Mouse (Mus musculus) regulatory T cell (primary cell): ENCODE results near the gene Prim1.

Experiments used
- in situ Hi-C: fragments of 300-600 bp; cut with MboI, MseI; formaldehyde crosslinking; loops from one replicate; pipeline ENCODE4 v1.15.1; 2025; ENCODE audit warnings: high pct_unique_total_duplicates

Prim1 gene

DNA sequence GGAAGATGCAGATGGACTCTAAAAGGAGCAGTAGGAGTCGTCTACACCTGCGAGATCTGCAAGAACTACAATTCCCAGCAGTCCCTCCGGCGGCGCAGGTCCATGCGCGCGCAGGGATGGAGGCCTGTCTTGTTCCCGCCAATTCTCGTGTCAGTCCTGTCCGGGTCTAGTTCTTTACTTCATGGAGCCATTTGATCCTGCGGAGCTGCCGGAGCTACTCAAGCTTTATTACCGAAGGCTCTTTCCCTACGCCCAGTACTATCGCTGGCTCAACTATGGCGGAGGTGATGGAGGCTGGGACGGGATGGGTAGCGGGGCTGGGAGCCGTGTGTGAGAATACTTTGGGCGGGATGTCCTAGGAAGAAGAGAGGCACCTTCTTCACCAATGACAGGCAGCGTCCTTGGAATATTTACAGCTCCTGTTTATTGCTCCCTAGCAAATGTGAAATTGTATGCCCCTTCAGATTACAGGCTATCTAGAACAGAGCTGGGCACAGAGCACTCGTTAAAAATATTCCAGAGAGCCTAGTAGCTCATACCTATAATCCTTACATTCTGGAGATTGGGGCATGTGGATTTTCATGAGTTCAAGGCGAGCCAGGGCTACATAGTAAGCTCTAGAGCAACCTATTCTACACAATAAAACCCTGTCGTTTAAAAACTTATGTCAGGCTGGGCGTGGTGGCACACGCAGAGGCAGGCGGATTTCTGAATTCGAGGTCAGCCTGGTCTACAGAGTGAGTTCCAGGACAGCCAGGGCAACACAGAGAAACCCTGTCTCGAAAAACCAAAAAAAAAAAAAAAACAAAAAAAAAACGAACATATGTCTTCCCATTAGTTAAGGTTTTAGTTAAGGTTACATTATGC is at the start of gene Prim1:
TSS of gene Prim1 (plus strand) at position 101 of the 867 bp plus-strand sequence.
- in situ Hi-C loops, result no loop called here

DNA sequence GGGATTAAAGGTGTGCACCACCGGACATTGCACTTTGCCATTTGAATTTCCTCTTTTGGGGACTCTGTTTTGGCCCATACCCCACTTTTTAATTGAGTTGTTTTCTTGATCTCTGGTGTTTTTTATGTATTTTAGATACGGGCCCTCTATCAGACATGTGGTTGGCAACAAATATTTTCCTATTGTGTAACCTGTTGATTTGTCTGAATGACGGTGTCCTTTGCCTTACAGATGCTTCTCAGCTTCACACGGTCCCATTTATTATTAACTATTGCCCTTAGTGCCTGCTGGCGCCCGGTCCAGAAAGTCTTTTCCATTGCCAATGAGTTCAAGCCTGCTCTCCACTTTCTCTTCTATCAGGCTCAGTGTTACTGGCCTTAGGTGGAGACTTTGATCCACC is 48.5 kb upstream of the Prim1 start:
- in situ Hi-C loops, result no loop called here

DNA sequence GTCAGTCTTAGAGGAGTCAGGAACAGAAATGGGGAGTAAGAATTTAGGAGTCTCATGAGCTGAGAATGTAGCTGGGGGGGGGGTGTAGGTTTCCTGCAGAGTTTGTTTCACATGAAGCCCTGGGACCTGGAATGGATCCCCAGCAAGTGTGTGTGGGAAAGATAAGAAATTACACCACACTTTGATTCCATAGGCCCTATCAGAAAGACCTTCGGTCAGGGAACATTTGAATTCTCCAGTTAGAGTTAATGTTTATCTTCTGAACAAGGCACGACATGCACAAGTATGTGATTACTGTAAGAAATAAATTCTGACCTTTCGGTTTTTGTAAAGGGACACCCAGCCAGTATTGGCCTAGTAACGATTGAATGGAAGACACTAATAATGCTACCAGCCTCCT is 45.1 kb upstream of the Prim1 start:
- in situ Hi-C loops, result no loop called here

DNA sequence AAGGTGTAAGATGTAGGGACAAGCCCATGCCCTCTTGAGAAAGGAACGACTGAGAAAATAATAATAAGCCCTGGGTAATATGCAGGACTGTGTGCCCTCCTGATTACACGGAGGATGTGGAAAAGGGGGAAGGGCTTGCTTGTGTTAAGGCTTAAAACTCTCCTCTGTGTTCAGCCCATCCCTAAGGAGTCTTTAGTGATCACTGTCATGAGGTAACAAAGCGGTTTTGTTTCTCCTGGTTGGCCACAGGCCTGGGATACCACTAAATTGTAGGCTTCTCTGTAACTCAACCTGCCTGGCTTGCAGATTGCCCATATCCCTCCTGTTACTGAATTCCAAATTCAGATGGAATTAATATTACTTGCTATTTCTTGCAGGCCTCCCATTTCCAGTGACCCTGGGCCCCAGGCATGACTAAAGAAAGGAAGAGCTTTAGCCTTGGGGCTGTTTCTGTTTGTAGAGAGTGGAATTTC is 44.6 kb upstream of the Prim1 start:
- in situ Hi-C loops, result no loop called here

DNA sequence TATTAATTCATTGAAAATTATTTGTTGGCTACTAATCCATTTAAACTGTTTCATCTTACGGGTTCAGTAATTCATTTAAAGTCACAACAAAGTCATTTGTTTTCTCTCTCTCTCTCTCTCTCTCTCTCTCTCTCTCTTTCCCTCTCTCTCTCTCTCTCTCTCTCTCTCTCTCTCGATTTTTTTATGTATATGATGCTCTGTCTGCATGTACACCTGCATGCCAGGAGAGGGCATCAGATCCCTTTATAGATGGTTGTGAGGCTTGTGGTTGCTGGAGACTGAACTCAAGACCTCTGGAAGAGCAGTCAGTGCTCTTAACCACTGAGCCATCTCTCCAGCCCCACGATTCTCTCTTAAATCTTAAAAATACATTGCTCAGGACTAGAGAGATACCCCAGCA is 43.8 kb upstream of the Prim1 start:
- in situ Hi-C loops, result no loop called here

DNA sequence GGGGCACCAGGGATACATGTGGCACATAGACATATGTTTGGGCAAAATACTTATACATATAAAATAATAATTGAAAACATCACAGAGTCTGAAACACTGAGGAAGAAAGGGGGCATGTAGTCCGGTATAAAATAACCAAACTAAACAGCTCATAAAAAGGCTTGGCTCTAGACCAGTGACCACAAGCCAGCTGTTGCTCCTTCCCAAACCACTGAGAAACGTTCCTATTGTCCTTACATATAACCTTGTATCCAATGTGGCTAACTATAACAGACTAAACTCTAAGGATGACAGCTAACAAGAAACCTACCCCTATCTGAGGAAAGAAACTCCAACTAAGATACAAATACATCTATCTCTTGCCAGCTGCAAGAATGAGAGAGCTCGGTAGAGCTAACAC is 40.9 kb upstream of the Prim1 start:
- in situ Hi-C loops, result no loop called here

DNA sequence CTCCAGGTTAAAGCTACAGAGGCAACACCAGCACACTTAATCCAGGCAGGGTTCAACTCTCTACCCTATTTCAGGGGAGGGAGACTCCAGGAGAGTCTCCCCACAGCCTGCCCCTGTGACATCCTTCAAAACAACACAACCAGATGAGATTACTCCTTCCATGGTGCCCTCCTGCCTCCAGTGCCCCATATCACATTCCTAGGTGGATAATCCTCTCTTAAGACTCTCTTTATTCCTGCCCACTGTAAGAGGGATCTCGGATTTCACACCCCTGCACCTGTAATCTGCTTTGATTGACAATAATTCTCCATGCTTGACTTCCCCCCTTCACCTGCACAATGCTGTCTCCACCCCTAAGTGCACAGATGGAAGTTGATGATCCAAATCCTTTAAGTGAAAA is 39.5 kb upstream of the Prim1 start:
- in situ Hi-C loops, result no loop called here

DNA sequence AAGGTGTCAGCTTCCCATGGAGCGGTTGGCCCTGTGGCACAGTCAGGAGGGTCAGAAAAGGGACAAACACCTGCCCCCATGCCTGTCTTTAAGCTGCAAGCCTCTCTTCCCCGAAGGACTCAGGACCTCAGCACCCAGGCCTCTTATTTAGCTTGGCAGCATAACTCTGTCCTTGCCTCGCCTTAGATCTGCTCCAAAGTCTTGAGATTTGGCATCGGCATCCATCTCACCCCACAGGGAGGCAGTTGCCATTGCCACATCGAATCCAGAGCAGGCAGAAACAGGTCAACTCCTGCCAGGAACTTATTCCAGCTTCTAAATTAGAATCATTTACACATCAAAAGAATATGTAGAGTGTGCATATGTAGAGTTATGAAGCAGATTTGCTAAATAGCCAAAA is 30.3 kb upstream of the Prim1 start:
- in situ Hi-C loops, result no loop called here

DNA sequence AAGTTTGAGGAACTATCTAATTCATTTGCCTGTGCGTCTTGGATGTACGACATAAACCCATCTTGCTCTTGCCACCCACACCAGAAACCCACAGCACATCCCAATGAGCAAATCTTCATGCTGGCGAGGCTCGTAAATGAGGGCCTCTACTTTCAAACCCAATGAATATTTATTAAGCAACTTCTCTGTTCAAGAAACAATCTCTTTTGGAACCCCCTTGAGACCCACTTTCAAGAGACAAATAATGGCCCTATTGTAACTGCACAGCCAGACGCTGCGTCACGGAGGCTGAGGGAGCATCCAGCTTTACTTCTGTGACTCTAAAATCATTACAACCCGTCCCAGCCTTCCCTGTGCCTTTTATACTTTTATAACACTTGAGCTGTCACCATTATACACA is 29.4 kb upstream of the Prim1 start:
- in situ Hi-C loops, result no loop called here

DNA sequence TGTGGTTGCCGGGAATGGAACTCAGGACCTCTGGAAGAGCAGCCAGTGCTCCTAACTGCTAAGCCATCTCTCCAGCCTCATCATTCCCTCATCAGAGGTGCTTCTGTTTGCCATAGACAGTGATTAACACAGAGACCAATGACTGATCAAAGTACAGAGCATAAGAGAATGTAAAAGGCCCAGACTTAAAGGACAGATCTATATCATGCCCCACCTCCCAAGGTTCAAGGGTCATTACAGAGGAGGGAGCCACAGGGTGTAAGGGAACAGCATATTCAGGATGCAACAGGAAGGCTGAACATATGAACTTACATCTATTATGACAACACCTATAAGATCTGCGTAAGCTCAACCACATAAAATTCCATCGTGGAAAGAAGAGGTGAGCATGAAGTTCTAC is 18.3 kb upstream of the Prim1 start:
- in situ Hi-C loops, result no loop called here

DNA sequence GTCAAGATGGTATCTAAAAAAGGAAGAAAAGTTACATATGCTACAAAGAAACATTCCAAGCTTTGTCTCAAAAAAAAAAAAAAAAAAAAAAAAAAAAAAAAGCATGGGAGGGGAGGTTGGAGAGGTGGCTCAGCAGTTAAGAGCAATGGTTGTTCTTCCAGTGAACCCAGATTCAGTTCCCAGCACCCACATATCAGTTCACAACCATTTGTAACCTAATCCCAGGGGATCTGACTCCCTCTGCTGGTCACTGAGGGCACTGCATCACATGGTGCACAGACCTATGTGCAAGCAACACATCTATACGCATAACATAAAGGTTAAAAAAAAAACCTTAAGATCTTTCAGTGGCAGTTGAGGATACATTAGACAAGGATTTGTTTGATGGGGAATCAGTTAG is 16.7 kb upstream of the Prim1 start:
- in situ Hi-C loops, result no loop called here

DNA sequence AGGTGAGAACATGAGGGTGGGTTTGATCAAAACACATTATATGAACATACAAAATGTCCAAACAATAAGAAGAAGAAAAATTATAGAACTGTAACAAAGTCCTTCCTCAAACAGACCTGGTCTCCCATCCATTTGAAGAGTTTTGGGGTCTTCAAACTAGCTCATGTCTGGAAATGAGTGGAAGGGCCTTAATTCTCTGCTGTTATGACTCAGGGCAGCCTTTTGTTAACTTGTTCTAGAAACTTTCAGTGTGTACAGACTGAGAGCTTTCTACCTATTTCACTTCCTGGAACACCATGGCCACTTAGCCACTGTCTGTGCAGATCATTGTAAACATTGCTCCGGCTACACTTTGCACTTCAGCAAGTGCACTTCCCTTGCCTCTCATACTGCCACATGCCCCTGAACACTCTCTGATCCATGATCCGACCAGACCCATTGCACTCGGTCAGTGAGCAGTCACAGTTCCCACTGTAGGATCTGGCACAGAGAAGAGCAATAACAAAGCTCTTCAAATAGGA is 11.6 kb upstream of the Prim1 start:
- in situ Hi-C loops, result no loop called here

DNA sequence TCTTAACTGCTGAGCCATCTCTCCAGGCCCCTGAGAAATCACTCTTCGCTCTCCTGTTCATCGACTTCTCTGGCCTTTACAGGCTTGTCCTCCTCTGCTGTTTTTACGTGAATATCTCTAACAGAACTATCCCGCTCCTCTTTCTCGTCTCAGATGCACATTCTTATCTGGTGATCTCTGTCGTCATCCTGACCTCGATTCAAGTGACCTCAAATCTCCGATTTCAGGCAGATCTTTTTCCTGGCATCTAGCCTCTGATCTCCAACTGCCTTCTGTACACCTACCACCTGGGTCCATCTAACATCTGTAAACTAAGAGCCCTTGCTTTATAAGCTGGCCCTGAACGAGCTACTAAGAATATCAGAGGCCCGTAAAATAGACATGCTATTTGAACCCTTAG is 10.1 kb upstream of the Prim1 start:
- in situ Hi-C loops, result loop anchor here (5.0 kb wide), 1 partner anchor 63 kb away; no protein-coding TSS in a partner anchor

DNA sequence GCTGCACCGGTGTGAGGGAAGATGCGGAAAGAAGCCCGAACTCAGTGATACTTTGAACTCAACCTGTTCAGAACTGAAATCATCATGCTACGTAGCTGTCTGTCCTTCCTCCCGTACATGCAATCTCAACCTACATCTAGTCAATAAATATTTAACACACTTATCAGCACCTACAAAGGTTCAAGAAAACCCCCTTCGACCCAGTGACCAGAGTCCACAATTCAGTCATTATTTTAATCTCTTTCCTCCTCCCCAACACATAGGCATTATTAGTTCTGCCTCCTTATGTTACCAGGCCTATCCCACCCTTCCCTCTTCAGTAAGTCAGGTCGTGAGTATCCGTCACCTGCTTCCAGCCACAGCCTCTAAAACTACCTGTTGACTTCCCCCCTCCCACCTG is 9.5 kb upstream of the Prim1 start:
- in situ Hi-C loops, result loop anchor here (5.0 kb wide), 1 partner anchor 63 kb away; no protein-coding TSS in a partner anchor

DNA sequence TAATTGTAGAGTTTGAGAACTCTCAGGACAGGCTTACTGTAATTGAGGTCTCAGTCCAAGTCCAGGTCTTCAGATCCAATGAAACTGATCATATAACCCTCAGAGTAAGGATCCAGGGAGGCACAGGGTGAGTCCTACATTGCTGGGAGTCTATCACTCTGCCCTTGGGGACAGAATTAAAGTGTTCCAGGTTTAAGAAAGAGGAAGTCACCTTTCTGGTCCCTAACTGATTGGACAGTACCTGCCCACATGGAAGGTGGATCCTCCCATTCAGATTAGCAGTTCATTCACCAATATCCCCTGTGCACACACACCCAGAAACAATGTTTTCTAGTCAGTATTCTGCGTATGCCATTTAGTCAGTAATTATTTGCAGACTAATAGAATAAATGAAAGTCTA is 7.5 kb upstream of the Prim1 start, which contains the start of gene Hsd17b6:
TSS of gene Hsd17b6 (minus strand) at position 166 of the 400 bp plus-strand sequence.
- in situ Hi-C loops, result loop anchor here (5.0 kb wide), 1 partner anchor 65 kb away; no protein-coding TSS in a partner anchor

DNA sequence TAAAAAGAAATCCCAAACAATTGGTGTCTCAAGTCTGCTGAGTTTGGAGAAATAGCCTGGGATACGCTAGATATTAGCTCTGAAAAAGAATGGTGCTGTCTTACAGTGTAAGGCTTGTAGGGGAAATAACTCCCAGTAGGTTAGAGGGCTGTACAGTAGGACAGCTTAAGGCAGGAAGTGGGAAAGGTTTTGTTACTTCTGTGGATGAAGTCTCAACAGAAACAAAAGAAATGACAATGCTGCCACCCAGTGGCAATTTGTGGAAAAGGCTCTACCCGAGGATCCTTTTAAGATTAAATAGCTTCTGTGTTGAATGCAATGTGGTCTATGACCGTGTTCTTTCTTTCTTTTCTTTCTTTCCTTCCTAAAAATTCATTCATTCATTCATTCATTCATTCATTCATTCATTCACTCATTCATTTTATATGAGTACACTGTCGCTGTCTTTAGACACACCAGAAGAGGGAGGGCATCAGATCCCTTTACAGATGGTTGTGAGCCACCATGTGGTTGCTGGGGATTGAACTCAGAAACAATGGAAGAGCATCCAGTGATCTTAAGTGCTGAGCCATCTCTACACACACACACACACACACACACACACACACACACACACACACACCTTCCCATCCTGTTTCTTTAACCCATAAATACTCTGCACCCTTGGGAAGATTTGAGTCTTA is 6.6 kb upstream of the Prim1 start:
- in situ Hi-C loops, result loop anchor here (5.0 kb wide), 1 partner anchor 66 kb away; no protein-coding TSS in a partner anchor

DNA sequence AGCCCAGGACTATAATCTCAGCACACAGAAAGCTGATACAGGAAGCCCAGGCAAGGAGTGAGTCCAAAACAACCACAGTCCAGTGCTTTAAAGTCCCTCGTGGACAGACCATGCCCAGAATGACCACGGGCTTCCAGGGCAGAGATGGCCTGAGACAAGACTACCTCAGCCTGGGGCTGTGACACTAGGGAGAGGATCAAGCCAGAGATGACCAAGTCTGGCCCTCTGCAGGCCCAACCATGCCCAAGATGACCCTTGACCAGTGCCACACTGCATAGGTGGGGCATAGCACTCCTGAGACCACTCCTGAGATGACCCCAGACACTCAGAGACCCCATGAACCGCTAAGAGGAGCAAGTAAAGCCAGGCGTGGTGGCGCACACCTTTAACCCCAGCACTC is 5.2 kb upstream of the Prim1 start:
- in situ Hi-C loops, result loop anchor here (5.0 kb wide), 1 partner anchor 67 kb away; no protein-coding TSS in a partner anchor

DNA sequence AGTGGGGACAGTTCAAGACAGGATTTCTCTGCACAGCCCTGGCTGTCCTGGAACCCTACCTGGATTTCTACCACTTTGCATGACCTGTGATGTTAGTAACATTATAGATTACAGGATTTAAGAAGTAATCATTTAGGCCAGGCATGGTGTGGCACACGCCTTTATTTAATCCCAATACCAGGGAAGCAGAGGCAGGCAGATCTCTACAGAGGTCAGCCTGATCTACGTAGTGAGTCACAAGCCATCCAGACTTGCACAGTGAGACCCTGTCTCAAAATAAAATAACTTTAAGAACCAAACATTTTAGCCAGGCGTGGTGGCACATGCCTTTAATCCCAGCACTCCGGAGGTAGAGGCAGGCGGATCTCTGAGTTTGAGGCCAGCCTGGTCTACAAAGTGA is 7.2 kb downstream of the Prim1 start:
- in situ Hi-C loops, result no loop called here

DNA sequence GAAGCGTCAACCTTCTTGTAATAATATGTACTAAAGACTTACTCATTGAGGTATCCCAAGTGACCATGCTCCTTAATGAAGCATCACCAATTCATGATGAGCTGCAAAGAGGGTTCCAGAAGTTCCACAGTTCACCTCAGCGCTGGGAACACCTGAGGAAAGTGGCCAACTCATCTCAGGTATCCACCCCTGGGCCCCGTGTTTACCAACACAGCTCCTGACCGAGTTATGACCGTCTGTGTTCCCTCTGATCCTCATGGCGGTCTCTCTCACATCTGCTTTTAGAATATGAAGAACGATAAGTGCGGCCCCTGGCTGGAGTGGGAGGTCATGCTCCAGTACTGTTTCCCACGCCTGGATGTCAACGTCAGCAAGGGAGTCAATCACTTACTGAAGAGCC is 8.5 kb downstream of the Prim1 start:
- in situ Hi-C loops, result no loop called here

DNA sequence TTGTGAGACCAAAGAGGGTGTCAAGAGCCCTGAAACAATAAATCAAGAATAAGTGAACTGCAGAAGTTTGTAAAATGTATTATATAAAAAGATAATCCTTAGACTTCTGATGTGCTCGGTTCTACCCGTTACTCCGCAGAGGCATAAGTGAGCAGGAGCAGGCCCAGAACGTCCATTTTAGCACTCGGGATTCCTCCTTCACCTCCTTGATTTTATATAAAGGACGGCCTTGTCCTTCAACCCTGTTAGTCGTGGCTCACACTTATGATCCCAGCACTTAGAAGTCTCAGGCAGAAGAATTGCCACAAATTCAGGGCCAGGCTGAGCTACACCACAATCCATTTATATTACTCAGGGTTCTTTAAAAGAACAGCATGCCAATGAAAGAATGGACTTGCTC is 15.0 kb downstream of the Prim1 start:
- in situ Hi-C loops, result no loop called here

DNA sequence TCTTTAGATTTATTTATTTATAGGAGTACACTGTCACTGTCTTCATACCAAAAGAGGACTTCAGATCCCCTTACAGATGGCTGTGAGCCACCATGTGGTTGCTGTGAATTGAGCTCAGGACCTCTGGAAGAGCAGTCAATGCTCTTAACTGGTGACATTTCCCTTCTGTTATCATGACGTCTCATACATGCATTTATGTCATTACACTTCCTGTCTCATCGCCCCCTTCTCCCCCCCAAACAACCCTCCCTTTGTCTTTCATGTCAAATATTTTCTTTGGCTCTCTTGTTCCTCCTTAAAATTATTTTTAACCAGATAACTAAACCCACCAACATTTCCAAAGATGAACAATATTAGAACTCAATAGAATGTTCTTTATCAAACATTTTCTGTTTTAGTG is 15.9 kb downstream of the Prim1 start:
- in situ Hi-C loops, result no loop called here

DNA sequence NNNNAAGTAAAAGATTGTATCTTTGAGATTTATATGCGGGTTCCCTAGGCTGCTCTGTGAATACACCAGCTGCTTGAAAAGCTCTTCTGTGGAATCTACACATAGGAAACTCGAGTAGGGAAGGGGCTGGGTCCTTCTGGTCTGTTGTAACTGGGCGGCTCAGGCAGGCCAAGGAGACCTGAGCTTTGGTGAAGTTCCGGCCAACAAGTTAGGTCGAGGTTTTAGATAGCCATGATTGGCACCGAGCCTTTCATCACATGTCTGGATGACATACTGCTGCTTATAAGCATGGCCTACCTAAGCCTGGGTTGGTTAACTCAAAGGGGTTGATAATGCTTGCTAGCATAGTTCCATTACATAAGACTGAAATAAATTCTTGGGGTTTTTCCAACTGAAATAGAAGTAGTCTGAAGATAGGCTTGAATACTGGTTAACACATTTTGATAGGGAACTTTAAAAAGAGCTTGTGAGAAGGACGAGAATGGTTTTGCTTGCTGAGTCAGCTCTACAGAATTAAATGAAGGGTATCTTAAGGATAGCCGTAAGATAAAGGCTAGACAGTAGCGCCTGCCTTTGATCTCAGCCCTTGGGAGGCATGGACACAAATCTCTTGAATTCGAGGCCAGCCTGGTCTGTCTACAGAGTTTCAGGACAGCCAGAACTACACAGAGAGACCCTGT is 21.9 kb downstream of the Prim1 start:
- in situ Hi-C loops, result no loop called here
